Mouse (Mus musculus): ENCODE data around the gene Irf2bpl. TPM values are rescaled to one million over a fixed set of nuclear protein-coding genes. Genes with fewer than 3 reads are reported as not detected.
A peak's percentile ranks its signal among the peaks of the same experiment; 100 is the strongest.

The Irf2bpl gene
- polyA plus RNA-seq, 1 experiment from 2014 or later: 69.3 TPM

GRCm38 (mm10) chr12:86903828-86904806 is 19.5 kb upstream of the Irf2bpl start:
- Histone ChIP-seq H3K4me3 (ENCODE audit: low read depth, low read length) (no peak overlapping the region), H3K9me3 (replicated peaks; ENCODE audit: control insufficient read depth, low read length, poor library complexity, severe bottlenecking) (no peaks in the 10 kb centered on the region), H3K27ac (ENCODE audit: low read length) (no peak overlapping the region), H3K9ac (ENCODE audit: low read depth, low read length) (no peak overlapping the region), H3K36me3 (ENCODE audit: control insufficient read depth, insufficient read depth, low read length) (no peaks in the 10 kb centered on the region), H3K27me3 (ENCODE audit: control insufficient read depth, insufficient read depth, low read depth, low read length) (no peaks in the 10 kb centered on the region), H3K4me2 (ENCODE audit: low read length) (no peak overlapping the region), H3K4me1 (ENCODE audit: control insufficient read depth, insufficient read depth, low read length) (peaks cover 10% of the 10 kb centered on the region)
- no peak for ATAC-seq
- WGBS: 87% methylated on average over 11 of the region's 11 CpGs

GRCm38 (mm10) chr12:86899461-86900179 is 15.0 kb upstream of the Irf2bpl start:
- no peak for ATAC-seq

GRCm38 (mm10) chr12:86898448-86898847 is 13.8 kb upstream of the Irf2bpl start:
- H3K27me3 ChIP-seq (ENCODE audit: control insufficient read depth, insufficient read depth, low read depth, low read length): no peaks in the 10 kb centered on the region
- H3K9me3 ChIP-seq (replicated peaks; ENCODE audit: control insufficient read depth, low read length, poor library complexity, severe bottlenecking): no peaks in the 10 kb centered on the region
- peaks cover 51% of the 10 kb centered on the region for H3K4me1 ChIP-seq (ENCODE audit: control insufficient read depth, insufficient read depth, low read length)
- H3K36me3 ChIP-seq (ENCODE audit: control insufficient read depth, insufficient read depth, low read length): no peaks in the 10 kb centered on the region
- ATAC-seq: no peak
- H3K27ac ChIP-seq (ENCODE audit: low read length): peak overlapping the region; percentile 98
- WGBS: 45% methylated on average over 3 of the region's 3 CpGs
- H3K4me3 ChIP-seq (ENCODE audit: low read depth, low read length): no peak overlapping the region
- H3K4me2 ChIP-seq (ENCODE audit: low read length): no peak overlapping the region
- H3K9ac ChIP-seq (ENCODE audit: low read depth, low read length): peak overlapping the region; percentile 65

More at GRCm38 (mm10) chr12:86899461-86900179, 15.0 kb upstream of the Irf2bpl start:
- peaks cover 46% of the 10 kb centered on the region for H3K4me1 ChIP-seq (ENCODE audit: control insufficient read depth, insufficient read depth, low read length)
- no peaks in the 10 kb centered on the region for H3K9me3 ChIP-seq (replicated peaks; ENCODE audit: control insufficient read depth, low read length, poor library complexity, severe bottlenecking)
- no peaks in the 10 kb centered on the region for H3K36me3 ChIP-seq (ENCODE audit: control insufficient read depth, insufficient read depth, low read length)
- H3K4me3 ChIP-seq (ENCODE audit: low read depth, low read length): no peak overlapping the region
- no peak overlapping the region for H3K4me2 ChIP-seq (ENCODE audit: low read length)
- H3K27me3 ChIP-seq (ENCODE audit: control insufficient read depth, insufficient read depth, low read depth, low read length): no peaks in the 10 kb centered on the region
- peak overlapping the region; percentile 23; the same call in 1 of the 2 replicates for H3K27ac ChIP-seq (ENCODE audit: low read length)
- 63% methylated on average over 11 of the region's 11 CpGs for WGBS
- no peak overlapping the region for H3K9ac ChIP-seq (ENCODE audit: low read depth, low read length)

- no peaks in the 10 kb centered on the region for H3K36me3 ChIP-seq (ENCODE audit: control insufficient read depth, insufficient read depth, low read length)
- peak overlapping the region; percentile 65 for H3K9ac ChIP-seq (ENCODE audit: low read depth, low read length)
- peak overlapping the region; percentile 98 for H3K27ac ChIP-seq (ENCODE audit: low read length)
- 18% methylated on average over 7 of the region's 7 CpGs for WGBS
- ATAC-seq: no peak
- no peaks in the 10 kb centered on the region for H3K27me3 ChIP-seq (ENCODE audit: control insufficient read depth, insufficient read depth, low read depth, low read length)
- peak overlapping the region; percentile 67 for H3K4me2 ChIP-seq (ENCODE audit: low read length)
- no peak overlapping the region for H3K4me3 ChIP-seq (ENCODE audit: low read depth, low read length)
- peaks cover 57% of the 10 kb centered on the region for H3K4me1 ChIP-seq (ENCODE audit: control insufficient read depth, insufficient read depth, low read length)
- no peaks in the 10 kb centered on the region for H3K9me3 ChIP-seq (replicated peaks; ENCODE audit: control insufficient read depth, low read length, poor library complexity, severe bottlenecking)
Measured at GRCm38 (mm10) chr12:86897769-86898273, 13.2 kb upstream of the Irf2bpl start.

GRCm38 (mm10) chr12:86896921-86897512 is 12.4 kb upstream of the Irf2bpl start:
- 5% methylated on average over 7 of the region's 7 CpGs for WGBS
- H3K9me3 ChIP-seq (replicated peaks; ENCODE audit: control insufficient read depth, low read length, poor library complexity, severe bottlenecking): no peaks in the 10 kb centered on the region
- H3K4me2 ChIP-seq (ENCODE audit: low read length): peak overlapping the region; percentile 67
- peaks cover 66% of the 10 kb centered on the region for H3K4me1 ChIP-seq (ENCODE audit: control insufficient read depth, insufficient read depth, low read length)
- H3K9ac ChIP-seq (ENCODE audit: low read depth, low read length): peak overlapping the region; percentile 65
- H3K27me3 ChIP-seq (ENCODE audit: control insufficient read depth, insufficient read depth, low read depth, low read length): no peaks in the 10 kb centered on the region
- ATAC-seq: no peak
- no peaks in the 10 kb centered on the region for H3K36me3 ChIP-seq (ENCODE audit: control insufficient read depth, insufficient read depth, low read length)
- no peak overlapping the region for H3K4me3 ChIP-seq (ENCODE audit: low read depth, low read length)
- peak overlapping the region; percentile 98 for H3K27ac ChIP-seq (ENCODE audit: low read length)

GRCm38 (mm10) chr12:86896441-86896890 is 11.9 kb upstream of the Irf2bpl start:
- no peak for ATAC-seq
- Histone ChIP-seq H3K27ac (ENCODE audit: low read length) (peak overlapping the region; percentile 98), H3K4me2 (ENCODE audit: low read length) (peak overlapping the region; percentile 67), H3K4me1 (ENCODE audit: control insufficient read depth, insufficient read depth, low read length) (peaks cover 70% of the 10 kb centered on the region), H3K36me3 (ENCODE audit: control insufficient read depth, insufficient read depth, low read length) (no peaks in the 10 kb centered on the region), H3K27me3 (ENCODE audit: control insufficient read depth, insufficient read depth, low read depth, low read length) (no peaks in the 10 kb centered on the region), H3K4me3 (ENCODE audit: low read depth, low read length) (0 out of 2 replicates have a peak overlapping the region, but pooled peaks have one; percentile 7), H3K9ac (ENCODE audit: low read depth, low read length) (peak overlapping the region; percentile 65), H3K9me3 (replicated peaks; ENCODE audit: control insufficient read depth, low read length, poor library complexity, severe bottlenecking) (no peaks in the 10 kb centered on the region)
- WGBS: 6% methylated on average over 7 of the region's 7 CpGs

GRCm38 (mm10) chr12:86895703-86896409 is 11.3 kb upstream of the Irf2bpl start:
- Histone ChIP-seq H3K27me3 (ENCODE audit: control insufficient read depth, insufficient read depth, low read depth, low read length) (no peaks in the 10 kb centered on the region), H3K4me2 (ENCODE audit: low read length) (peak overlapping the region; percentile 67), H3K9me3 (replicated peaks; ENCODE audit: control insufficient read depth, low read length, poor library complexity, severe bottlenecking) (no peaks in the 10 kb centered on the region), H3K27ac (ENCODE audit: low read length) (peak overlapping the region; percentile 98), H3K36me3 (ENCODE audit: control insufficient read depth, insufficient read depth, low read length) (no peaks in the 10 kb centered on the region), H3K4me1 (ENCODE audit: control insufficient read depth, insufficient read depth, low read length) (peaks cover 76% of the 10 kb centered on the region), H3K9ac (ENCODE audit: low read depth, low read length) (peak overlapping the region; percentile 65), H3K4me3 (ENCODE audit: low read depth, low read length) (peak overlapping the region; percentile 35)
- 37% methylated on average over 4 of the region's 4 CpGs for WGBS
- ATAC-seq: no peak

GRCm38 (mm10) chr12:86894841-86895428 is 10.3 kb upstream of the Irf2bpl start:
- Histone ChIP-seq H3K4me3 (ENCODE audit: low read depth, low read length) (peak overlapping the region; percentile 35), H3K4me2 (ENCODE audit: low read length) (peak overlapping the region; percentile 67), H3K36me3 (ENCODE audit: control insufficient read depth, insufficient read depth, low read length) (no peaks in the 10 kb centered on the region), H3K27me3 (ENCODE audit: control insufficient read depth, insufficient read depth, low read depth, low read length) (no peaks in the 10 kb centered on the region), H3K9me3 (replicated peaks; ENCODE audit: control insufficient read depth, low read length, poor library complexity, severe bottlenecking) (no peaks in the 10 kb centered on the region), H3K4me1 (ENCODE audit: control insufficient read depth, insufficient read depth, low read length) (peaks cover 85% of the 10 kb centered on the region), H3K9ac (ENCODE audit: low read depth, low read length) (peak overlapping the region; percentile 65), H3K27ac (ENCODE audit: low read length) (peak overlapping the region; percentile 98)
- WGBS: 0% methylated on average over 12 of the region's 12 CpGs
- peak; percentile 12 for ATAC-seq
